Mouse (Mus musculus) cortical plate, adult 2 months (tissue): ENCODE measurements around the gene Ak2.

ENCODE experiments used
- CTCF ChIP-seq: fragments of 200-500 bp; IDR thresholded peaks from 2 replicates; pipeline ENCODE4 v1.5.1; 2011; ENCODE audit warnings: mild to moderate bottlenecking, control low read depth, low read length; ENCODE audit not compliant: insufficient read depth; ENCODE audit errors: extremely low read depth
- POLR2A ChIP-seq: fragments of 200-500 bp; IDR thresholded peaks from 2 replicates; pipeline ENCODE4 v1.6.1; 2011; ENCODE audit warnings: mild to moderate bottlenecking, low read length, control low read depth; ENCODE audit not compliant: insufficient read depth; ENCODE audit errors: extremely low read depth

DNA sequence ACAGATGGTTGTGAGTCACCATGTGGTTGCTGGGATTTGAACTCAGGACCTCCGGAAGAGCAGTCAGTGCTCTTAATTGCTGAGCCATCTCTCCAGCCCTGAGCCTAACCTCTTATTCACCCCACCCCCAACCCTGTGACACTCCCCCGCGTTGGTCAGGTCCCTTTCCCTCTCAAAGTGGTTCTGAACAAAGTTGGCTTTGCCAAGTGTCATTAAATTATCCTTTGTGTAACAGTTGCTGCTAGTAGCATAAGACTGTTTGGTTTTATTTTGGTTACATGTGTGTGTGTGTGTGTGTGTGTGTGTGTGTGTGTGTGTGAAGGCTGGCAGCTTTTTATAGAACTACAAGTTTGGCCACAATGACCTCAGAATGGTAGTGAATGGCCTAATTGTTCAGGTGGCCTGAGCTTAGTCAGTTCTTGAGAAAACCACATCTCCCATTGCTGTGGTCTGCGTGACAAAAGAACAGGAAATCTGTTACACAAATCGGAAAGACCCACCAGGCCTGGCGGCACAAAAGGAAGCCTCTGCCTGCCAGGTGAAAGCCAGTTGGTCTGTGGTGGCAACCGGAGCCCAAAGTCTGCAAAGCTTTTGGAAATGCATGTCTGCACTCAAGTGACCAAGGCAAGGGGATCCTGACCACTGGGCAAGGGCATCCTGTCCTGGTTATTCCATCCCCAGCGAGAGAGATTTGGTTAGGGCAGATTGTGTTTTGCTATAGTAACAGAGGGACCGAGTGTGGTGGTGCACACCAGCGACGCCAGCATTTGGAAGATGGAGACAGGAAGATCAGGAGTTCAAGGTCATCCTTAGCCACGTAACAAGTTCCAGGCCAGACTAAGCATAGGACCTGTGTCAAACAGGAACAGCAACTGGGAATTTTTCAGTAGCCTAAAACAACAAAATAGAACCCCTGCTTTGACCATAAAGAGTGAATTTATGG lies 10.6 kb upstream of the Ak2 start:
- TF ChIP-seq POLR2A (no peak), CTCF (no peak)
